Mouse (Mus musculus) hindbrain, embryonic 14.5 days (tissue): ENCODE measurements around the gene Ptgr1. TPM values are rescaled to one million over a fixed set of nuclear protein-coding genes. Genes with fewer than 3 reads are reported as not detected.

Experiments
- polyA plus RNA-seq: library from polyadenylated mRNA; unstranded; fragments of >200 nt; fragmentation: Nextera tagmentation; extraction: Ambion mirVana; gene quantifications from 2 replicates; pipeline ENCODE4 v1.2.1, GENCODE M21; 2014

Ptgr1 gene
- polyA plus RNA-seq, 1 experiment from 2014 or later, result 4.6 TPM

Other genes starting within 250 kb of the Ptgr1 start
- gene Olfr267, start 199.4 kb downstream of the Ptgr1 start, polyA plus RNA-seq, result 0.09 TPM in 1 of 2 replicates, not detected in the other
- gene Ecpas, start 74.4 kb downstream of the Ptgr1 start, polyA plus RNA-seq, result 47.8 and 49.3 TPM in 2 replicates
- gene Zkscan16, start 43.5 kb downstream of the Ptgr1 start, polyA plus RNA-seq, result 2.8 and 3.2 TPM in 2 replicates
- 5.2 and 9.6 TPM in 2 replicates for gene Dnajc25, start 7.9 kb upstream of the Ptgr1 start, polyA plus RNA-seq
- 6.5 and 8.6 TPM in 2 replicates for gene Gm20503, start 16.1 kb upstream of the Ptgr1 start, polyA plus RNA-seq
- 198 and 200 TPM in 2 replicates for gene Gng10, start 48.0 kb upstream of the Ptgr1 start, polyA plus RNA-seq
- not detected in 2 replicates for gene AI481877, start 151.9 kb upstream of the Ptgr1 start, polyA plus RNA-seq
- gene Ugcg, start 202.1 kb upstream of the Ptgr1 start, polyA plus RNA-seq, result 22.5 and 24.7 TPM in 2 replicates